Mouse (Mus musculus): Measurements from ENCODE around the gene Fam83g.
A peak's percentile ranks its signal among the peaks of the same experiment; 100 is the strongest.
"Not testable (repeated sequence)": the region's sequence is repeated elsewhere in the genome, so short reads cannot be mapped to it uniquely, and the experiment has no call there.

Fam83g gene

GRCm38 (mm10) chr11:61683907-61684731 lies at the start of gene Fam83g:
Fam83g (plus strand) TSS chr11:61684091.
- peak; percentile 84 for DNase-seq

GRCm38 (mm10) chr11:61636309-61636708 lies 47.6 kb upstream of the Fam83g start:
- DNase-seq, result not testable (repeated sequence)

- DNase-seq, result no peak
Measured at GRCm38 (mm10) chr11:61637413-61637812, 46.5 kb upstream of the Fam83g start.

DNA sequence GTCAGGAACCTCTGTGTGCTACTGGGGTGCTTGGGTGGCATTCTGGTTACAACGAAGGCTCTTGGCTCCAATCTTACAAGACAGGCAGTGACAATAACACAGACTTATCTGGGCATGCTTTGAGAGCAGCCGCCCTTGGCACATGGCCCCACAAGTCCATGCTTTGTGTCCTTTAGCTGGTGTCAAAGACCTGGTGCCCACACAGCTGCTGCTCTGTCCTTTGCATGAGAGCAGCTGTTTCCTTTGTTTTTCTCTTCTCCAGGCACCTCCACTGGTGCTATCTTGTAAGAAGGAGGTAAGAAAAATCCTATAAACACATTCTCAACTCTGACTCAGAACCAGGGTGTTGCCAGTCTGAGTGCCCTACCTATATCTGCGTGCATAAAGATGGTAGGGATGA lies 46.0 kb upstream of the Fam83g start:
- no peak for DNase-seq

- DNase-seq, result no peak
Measured at GRCm38 (mm10) chr11:61638764-61639536, 44.9 kb upstream of the Fam83g start.

DNA sequence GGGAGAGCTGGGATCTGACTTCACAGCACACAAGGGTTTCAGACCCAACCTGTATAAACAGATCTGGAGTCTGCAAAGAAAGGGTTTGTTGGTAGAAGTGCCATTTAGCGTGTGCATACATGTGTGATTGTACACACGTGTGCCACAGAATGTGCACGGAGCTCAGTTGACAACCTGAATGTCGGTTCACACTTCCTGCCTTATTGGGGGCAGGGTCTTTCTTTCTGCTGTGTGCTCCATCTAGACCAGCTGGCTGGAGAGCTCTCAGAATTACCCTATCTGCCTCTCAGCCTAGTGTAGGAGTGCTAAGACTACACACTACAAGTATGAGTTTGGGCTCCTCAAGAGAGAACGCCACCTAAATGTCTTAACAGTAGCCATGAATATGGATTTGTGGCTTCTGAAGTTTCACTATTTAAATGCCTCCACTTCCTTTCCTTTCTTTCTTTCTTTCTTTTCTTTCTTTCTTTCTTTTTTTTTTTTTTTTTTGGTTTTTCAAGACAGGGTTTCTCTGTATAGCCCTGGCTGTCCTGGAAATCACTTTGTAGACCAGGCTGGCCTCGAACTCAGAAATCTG lies 44.2 kb upstream of the Fam83g start:
- DNase-seq, result no peak

DNA sequence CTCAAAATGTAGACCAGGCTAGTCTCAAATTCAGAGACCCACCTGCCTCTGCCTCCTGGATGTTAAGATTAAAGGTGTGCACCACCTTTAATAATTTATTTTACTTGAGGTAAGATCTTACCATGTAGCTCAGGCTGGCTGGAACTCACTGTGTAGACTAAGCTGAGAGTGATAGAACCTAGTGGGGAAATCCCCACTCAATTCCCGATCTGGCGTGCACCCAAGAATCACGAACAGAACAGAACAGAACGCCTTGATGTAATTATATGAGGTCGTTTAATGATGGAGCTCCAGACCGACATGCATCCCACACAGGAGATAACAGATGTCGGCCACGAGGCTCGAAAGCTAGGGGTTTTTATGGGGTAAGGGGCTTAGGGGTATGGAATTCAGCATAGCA lies 43.3 kb upstream of the Fam83g start:
- DNase-seq, result not testable (repeated sequence)

GRCm38 (mm10) chr11:61642106-61642505 lies 41.8 kb upstream of the Fam83g start:
- no peak for DNase-seq

- no peak for DNase-seq
Measured at GRCm38 (mm10) chr11:61643184-61643961, 40.5 kb upstream of the Fam83g start.

DNA sequence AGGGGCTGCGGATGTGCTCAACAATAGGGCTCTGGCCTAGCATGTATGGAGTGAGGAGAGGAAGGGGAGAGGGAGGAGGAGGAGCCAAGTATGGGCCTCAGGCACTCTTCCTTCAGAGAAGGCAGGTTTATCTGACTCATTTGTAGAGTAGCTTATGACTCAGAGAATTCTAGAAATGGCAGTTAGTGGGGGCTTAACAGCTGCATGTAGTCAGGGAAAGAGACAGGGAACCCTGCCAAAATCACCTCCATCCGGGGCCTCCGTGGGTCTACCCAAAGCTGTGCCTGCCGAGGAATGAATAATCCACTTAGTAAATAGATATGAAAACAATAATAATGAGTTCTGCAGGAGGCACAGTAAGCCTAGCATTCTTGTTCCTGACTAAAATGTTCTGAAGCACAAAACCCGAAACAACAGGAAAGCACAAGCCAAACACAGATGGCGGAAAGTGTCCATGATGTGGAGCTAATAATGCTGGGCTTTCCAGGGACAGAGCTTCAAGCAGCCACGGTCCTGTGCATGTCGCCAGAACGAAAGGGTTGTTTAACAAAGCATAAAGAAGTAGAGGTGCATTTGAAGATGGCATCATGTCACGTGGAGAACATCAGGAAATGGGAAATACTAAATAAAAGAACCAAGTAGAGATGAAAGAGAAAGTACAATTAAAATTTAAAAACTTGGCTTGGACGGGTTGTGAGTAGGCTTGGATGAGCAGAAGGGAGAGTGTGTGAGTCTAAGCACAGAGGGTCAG lies 39.1 kb upstream of the Fam83g start:
- DNase-seq, result no peak

- DNase-seq, result no peak
Measured at GRCm38 (mm10) chr11:61645357-61645857, 38.5 kb upstream of the Fam83g start.

DNA sequence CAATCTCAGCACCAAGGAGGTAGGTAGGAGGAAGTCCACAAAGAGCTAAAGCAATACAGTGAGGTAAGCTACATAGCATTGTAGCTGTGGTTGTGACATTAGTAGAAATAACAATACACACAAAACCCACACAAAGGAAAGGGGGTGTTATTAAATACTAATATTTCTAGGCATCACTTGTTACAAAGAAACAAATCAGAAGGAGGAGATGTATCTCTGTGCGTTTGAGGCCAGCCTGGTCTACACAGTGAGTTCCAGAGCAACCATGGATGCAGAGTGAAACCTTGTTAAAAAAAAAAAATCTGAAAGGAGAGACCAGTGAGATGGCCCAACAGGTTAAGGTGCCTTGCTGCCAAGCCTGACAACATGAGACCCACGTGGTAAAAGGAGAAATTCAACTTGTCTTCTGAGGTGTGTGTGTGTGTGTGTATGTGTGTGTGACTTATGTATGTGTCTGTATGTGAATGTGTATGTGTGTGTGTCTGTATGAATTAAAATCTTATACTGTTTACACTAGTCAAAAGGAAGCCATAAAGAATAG lies 37.3 kb upstream of the Fam83g start:
- DNase-seq, result no peak

DNA sequence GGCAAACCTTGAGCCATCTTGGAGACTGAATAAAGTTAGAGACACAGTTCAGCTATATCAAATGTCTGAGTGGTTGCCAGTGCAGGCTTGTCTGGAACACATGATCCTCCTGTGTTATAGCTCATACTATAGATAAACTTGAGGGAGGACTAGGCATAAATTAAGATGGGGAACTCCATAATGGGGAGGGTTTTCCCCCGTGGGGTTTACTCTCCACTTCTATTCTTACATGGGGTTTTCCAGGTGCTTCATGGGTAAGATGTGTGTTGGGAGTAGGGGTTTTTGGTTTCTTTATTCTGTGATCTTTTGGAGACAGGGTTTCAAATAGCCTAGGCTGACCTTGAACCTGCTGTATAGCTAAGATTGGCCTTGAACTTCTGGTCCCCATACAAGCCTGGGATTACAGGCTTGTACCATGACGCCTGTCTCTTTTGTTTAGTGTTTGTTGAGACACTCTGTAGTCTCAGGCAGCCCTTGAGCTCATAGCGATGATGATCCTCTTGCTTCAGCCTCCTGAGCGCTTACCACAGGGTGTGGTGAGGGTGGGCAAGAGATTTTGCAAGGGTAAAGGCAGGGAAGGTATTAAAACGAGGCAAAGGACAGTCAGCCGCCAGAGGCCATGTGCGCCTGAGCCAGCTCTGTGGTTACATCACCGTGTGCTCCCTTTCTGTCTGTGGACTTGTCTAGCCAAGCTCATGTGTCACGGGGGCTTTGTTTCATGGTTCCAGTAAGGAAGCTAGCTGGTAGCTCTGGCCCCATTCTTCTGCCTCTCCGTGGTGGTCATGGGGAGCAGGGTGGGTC lies 36.6 kb upstream of the Fam83g start:
- no peak for DNase-seq

- DNase-seq, result peak; percentile 53
Measured at GRCm38 (mm10) chr11:61647956-61648748, 35.7 kb upstream of the Fam83g start.

- no peak for DNase-seq
Measured at GRCm38 (mm10) chr11:61648749-61649115, 35.2 kb upstream of the Fam83g start.

- DNase-seq, result no peak
Measured at GRCm38 (mm10) chr11:61649163-61649580, 34.7 kb upstream of the Fam83g start.

DNA sequence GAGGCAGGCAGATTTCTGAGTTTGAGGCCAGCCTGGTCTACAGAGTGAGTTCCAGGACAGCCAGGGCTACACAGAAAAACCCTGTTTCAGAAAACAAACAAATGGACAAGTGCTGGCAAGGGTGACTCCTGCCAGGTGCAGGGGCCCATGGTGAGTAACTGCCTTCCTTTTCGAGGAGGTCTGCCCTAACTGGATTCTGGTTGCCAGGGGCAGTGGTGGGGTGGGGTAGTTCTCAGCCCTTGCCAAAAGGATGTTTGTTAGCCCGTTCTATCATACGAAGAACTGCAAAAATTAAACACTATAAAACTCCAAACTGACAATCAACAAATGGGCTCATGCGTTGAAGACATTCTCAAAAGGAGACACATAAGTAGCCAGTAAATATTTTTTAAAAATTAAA lies 34.3 kb upstream of the Fam83g start:
- no peak for DNase-seq

DNA sequence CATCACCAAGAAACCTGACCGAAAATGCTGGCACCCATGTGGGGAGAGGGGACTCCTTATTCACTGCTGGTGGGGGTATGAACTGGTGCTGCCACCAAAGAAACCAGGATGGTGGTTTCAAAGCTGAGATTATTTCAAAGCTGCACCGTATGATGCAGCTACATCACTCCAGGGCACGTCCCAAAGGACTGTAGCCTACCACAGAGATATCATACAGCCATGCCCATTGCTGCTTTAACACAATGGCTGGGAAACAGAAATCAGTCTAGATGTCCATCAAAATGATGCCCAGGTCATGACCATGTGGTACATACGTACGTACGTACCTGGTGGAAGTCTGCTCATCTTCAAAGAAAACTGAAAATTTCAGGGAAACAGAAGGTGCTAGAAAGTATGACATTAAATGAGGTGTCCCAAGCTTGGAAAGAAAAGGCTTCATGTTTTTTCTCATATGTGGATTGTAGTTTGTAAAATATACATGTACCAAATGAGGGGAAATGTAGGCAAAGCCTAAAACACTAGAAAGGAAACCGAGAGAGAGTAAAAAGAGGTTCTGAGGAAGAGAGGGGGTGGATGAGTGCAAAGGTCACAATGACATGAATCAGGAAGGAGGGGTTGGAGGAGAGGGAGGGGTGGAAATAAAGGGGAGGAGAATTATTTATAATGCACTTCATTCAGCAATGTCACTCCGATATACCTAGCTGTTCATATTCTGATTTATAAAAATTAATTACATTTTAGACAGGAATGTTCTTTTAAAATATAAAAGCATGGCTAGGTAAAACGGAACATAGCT lies 33.2 kb upstream of the Fam83g start:
- DNase-seq, result no peak

- DNase-seq, result no peak
Measured at GRCm38 (mm10) chr11:61652216-61652615, 31.7 kb upstream of the Fam83g start.
